Mouse (Mus musculus) naive thymus-derived CD4-positive, alpha-beta T cell, adult 2 months (primary cell): ENCODE results near the gene Ube2m.

Experiments
- DNase-seq: peaks from one replicate; pipeline ENCODE4 v3.0.0-alpha.2; 2011; ENCODE audit warnings: low read depth

Gene Ube2m

DNA sequence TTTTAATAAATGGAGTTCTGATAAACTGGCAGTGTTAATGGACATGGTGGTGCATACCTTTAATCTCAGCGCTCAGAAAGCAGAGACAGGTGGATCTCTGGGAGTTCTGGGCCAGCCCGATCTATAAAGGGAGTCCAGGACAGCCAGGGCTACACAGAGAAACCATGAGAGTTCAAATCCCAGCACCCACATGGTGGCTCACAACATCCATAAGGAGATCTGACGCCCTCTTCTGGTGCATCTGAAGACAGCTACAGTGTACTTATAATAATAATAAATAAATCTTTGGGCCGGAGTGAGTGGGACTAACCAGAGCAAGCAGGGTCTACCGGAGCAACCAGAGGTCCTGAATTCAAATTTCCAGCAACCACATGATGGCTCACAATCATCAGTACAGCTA, 34.7 kb downstream of the Ube2m start:
- no peak for DNase-seq

DNA sequence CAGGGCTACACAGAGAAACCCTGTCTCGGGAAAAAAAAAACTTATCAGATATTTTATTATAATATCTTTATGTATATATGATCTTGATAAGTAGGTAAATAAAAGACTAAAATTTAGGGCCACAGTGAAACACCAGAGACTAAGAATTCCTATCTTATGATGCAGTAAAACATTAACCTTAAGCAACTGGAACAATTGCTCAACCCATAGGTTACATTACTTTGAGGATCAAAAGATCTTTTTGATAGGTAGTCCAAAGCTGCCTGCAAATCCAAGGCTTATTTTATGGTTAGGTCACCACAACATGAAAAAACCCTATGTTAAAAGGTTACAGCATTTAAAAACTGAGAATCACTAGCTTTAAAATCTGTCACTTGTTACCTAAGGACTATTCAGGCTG, 36.5 kb downstream of the Ube2m start:
- DNase-seq = no peak

- no peak for DNase-seq
These were observed 39.2 kb downstream of the Ube2m start, which contains the start of gene Trim28 for GRCm38 (mm10) chr7:12998851-12999250. Trim28 (plus strand) TSS chr7:12999114.

- DNase-seq = no peak
These were observed 40.0 kb downstream of the Ube2m start, which contains the start of gene Slc27a5 for GRCm38 (mm10) chr7:12998053-12998452. Slc27a5 (minus strand) TSS chr7:12998192.

DNA sequence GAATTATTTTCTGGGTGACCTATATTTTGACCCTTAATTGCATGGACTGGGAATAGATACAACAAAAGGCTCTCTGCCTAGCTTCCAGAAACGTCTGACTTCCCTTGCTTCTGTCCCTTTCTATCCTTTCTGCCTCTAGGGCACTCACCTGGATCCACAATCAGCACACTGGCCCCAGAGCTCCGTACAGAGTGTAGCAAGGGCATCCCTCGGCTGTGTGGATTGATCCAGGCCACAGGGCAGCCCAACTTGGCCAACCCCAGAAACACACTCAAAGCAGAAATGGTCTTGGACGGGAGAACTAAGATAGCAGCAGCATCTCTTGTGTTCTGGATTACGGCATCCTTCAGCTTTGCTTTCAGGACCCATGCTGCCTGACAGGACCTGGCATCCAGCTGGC, 40.8 kb downstream of the Ube2m start:
- no peak for DNase-seq

DNA sequence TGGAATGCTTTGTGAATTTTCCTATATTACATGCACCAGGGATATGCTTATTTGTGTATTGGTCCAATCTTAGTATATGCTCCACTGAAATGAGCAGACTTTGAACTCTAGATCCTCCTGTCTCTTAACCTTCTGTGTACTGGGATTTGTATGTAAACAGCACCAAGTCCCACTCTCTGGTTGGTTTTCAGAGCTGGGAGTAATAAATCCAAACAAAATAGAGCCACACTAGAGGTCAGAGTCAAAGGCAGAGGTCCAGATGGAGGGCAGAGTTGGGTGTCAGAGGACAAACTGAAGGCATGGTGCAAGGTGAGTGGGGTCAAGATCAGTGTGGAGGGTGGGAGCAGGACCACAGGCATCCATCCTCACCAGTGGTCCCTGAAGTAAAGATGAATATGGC, 42.2 kb downstream of the Ube2m start:
- DNase-seq = no peak

DNA sequence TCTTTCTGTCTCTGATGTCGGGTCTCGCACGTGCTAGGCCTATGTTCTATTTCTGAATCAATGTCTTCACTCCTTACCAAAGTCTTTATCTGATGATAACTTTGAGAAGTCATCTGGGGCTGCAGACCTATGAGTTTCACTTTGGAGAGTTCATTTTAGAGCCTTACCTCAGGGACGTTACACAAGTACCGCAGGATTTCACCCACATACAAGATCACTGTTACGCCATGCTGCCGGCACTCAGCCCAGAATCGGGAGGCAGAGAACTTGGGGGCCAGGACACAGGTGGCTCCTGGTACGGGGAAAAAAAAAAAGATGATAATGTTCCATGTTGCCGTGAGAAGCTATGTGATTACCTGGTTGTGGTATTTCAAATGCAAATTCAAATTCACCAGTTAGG, 44.9 kb downstream of the Ube2m start:
- no peak for DNase-seq

DNA sequence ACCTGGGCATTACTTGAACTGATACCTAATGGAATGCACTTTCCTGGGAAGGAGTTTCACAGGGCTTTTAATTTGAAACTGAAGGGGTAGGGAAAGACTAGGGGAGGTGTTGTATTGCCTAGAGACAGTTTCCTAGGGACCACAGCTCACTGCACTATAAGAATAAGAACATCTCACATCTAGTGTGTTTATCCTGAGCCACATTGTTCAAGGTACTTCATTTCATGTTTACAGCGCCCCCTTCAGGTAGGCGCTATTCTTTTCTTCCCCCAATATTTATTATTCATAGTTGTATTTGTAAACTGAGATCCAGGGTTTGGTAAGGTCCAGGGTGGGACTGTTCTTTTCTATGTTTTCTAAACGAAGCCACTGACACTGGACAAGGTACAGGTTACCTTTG, 45.9 kb downstream of the Ube2m start:
- DNase-seq = peak; percentile 86

- DNase-seq = peak; percentile 41
These were observed 50.5 kb downstream of the Ube2m start for GRCm38 (mm10) chr7:12987409-12988189.

- DNase-seq = no peak
These were observed 51.2 kb downstream of the Ube2m start for GRCm38 (mm10) chr7:12986906-12987305.

DNA sequence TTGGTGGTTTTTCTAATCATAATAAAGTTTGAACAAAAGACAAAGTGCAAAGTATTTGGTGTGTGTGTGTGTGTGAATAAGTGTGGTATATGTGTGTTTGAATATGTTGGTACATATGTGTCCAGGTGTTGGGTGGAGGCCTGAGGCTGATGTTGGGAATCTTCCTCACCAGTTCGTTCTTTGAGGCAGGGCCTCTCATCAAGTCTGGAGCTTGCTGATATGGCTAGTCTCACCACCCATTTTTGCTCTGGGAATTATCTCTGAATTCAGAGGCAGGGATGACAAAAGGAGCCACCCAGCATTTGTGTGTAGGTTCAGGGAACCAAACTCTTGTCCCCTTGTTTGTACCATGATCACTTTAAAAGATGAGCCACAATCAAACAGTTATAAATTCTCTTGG, 52.4 kb downstream of the Ube2m start:
- DNase-seq = no peak
